ENCODE assay signal across 23 mouse cellular contexts in genomic region chr3:41233439-41233838, GRCm38 (mm10).
DNase-seq lines count a peak whose midpoint lies in the region; ATAC-seq and TF ChIP-seq lines count a peak whose summit lies in the region.
"Had no signal": no experiment of that assay in that cellular context is flagged by ENCODE, and none has a peak within 500 bp of the region (broad histone marks: within the 10 kb centered on the region; RNA-seq: fewer than 3 reads in every experiment).

No protein-coding gene starts in this region.

- no peak overlapping the region for H3K4me3 ChIP-seq in forebrain, embryonic 13.5 days
- no peak overlapping the region for H3K4me3 ChIP-seq in forebrain, embryonic 11.5 days (ENCODE audit: low read depth, low read length)
- H3K4me3 ChIP-seq in forebrain, postnatal 0 days (ENCODE audit: low read depth, low read length): no peak overlapping the region
- H3K4me3 ChIP-seq in forebrain, embryonic 12.5 days (replicated peaks): no peak overlapping the region
- no peak overlapping the region for H3K4me3 ChIP-seq in intestine, embryonic 14.5 days (ENCODE audit: low read depth, low read length)
- H3K4me3 ChIP-seq in intestine, embryonic 16.5 days (ENCODE audit: low read length): no peak overlapping the region
- H3K4me3 ChIP-seq: embryonic facial prominence, embryonic 12.5 days; embryonic facial prominence, embryonic 15.5 days; heart, embryonic 13.5 days; hindbrain, embryonic 12.5 days; hindbrain, embryonic 15.5 days; intestine, embryonic 15.5 days had no signal

- ATAC-seq in forebrain, embryonic 13.5 days: 0 out of 2 replicates have a peak, but pooled peaks have one; percentile 46
- ATAC-seq in forebrain, embryonic 11.5 days (replicated peaks; ENCODE audit: low FRiP score): no peak
- peak; percentile 82 for ATAC-seq in forebrain, postnatal 0 days
- ATAC-seq in forebrain, embryonic 12.5 days (ENCODE audit: low FRiP score): no peak
- ATAC-seq in intestine, embryonic 14.5 days (replicated peaks; ENCODE audit: low FRiP score, low TSS enrichment, low read depth): no peak
- no peak for ATAC-seq in intestine, embryonic 16.5 days
- ATAC-seq: activated CD4-positive, CD25-positive, alpha-beta regulatory T cell, adult 4 months; intestine, embryonic 15.5 days had no signal

- H3K27ac ChIP-seq in forebrain, embryonic 13.5 days: no peak overlapping the region
- H3K27ac ChIP-seq in forebrain, embryonic 11.5 days (ENCODE audit: low read depth, low read length): no peak overlapping the region
- no peak overlapping the region for H3K27ac ChIP-seq in forebrain, postnatal 0 days (ENCODE audit: low read depth, low read length)
- no peak overlapping the region for H3K27ac ChIP-seq in forebrain, embryonic 12.5 days
- no peak overlapping the region for H3K27ac ChIP-seq in intestine, embryonic 14.5 days (ENCODE audit: low read depth)
- no peak overlapping the region for H3K27ac ChIP-seq in intestine, embryonic 16.5 days (ENCODE audit: low read length)
- H3K27ac ChIP-seq: embryonic facial prominence, embryonic 12.5 days; embryonic facial prominence, embryonic 15.5 days; heart, embryonic 13.5 days; hindbrain, embryonic 12.5 days; hindbrain, embryonic 15.5 days; intestine, embryonic 15.5 days had no signal

- no peaks in the 10 kb centered on the region for H3K36me3 ChIP-seq in forebrain, embryonic 13.5 days (ENCODE audit: poor library complexity, severe bottlenecking)
- H3K36me3 ChIP-seq in forebrain, embryonic 11.5 days (ENCODE audit: control insufficient read depth, insufficient read depth, low read length): no peaks in the 10 kb centered on the region
- H3K36me3 ChIP-seq in forebrain, postnatal 0 days (ENCODE audit: insufficient read depth): no peaks in the 10 kb centered on the region
- no peaks in the 10 kb centered on the region for H3K36me3 ChIP-seq in forebrain, embryonic 12.5 days (replicated peaks)
- no peaks in the 10 kb centered on the region for H3K36me3 ChIP-seq in intestine, embryonic 14.5 days (ENCODE audit: control insufficient read depth, insufficient read depth, low read length)
- H3K36me3 ChIP-seq in intestine, embryonic 16.5 days (ENCODE audit: control insufficient read depth, insufficient read depth, low read length): no peaks in the 10 kb centered on the region
- H3K36me3 ChIP-seq: embryonic facial prominence, embryonic 12.5 days; embryonic facial prominence, embryonic 15.5 days; heart, embryonic 13.5 days; hindbrain, embryonic 12.5 days; hindbrain, embryonic 15.5 days; intestine, embryonic 15.5 days had no signal

- H3K4me2 ChIP-seq in forebrain, embryonic 13.5 days: no peak overlapping the region
- H3K4me2 ChIP-seq in forebrain, embryonic 11.5 days (ENCODE audit: low read depth, low read length, severe bottlenecking): no peak overlapping the region
- H3K4me2 ChIP-seq in forebrain, postnatal 0 days (ENCODE audit: low read depth): no peak overlapping the region
- no peak overlapping the region for H3K4me2 ChIP-seq in forebrain, embryonic 12.5 days
- H3K4me2 ChIP-seq in intestine, embryonic 14.5 days (ENCODE audit: low read length): no peak overlapping the region
- no peak overlapping the region for H3K4me2 ChIP-seq in intestine, embryonic 16.5 days (ENCODE audit: low read depth, low read length)
- H3K4me2 ChIP-seq: embryonic facial prominence, embryonic 12.5 days; embryonic facial prominence, embryonic 15.5 days; heart, embryonic 13.5 days; hindbrain, embryonic 12.5 days; hindbrain, embryonic 15.5 days; intestine, embryonic 15.5 days had no signal

- peaks cover 5% of the 10 kb centered on the region; the same call in 1 of the 2 replicates for H3K4me1 ChIP-seq in forebrain, embryonic 13.5 days
- H3K4me1 ChIP-seq in forebrain, embryonic 11.5 days (replicated peaks; ENCODE audit: control insufficient read depth, insufficient read depth, low read length): no peaks in the 10 kb centered on the region
- H3K4me1 ChIP-seq in forebrain, postnatal 0 days (ENCODE audit: insufficient read depth): 0 out of 2 replicates have a peak, but pooled peaks cover under 1% of the 10 kb centered on the region
- H3K4me1 ChIP-seq in forebrain, embryonic 12.5 days: peaks cover 4% of the 10 kb centered on the region; the same call in 1 of the 2 replicates
- no peaks in the 10 kb centered on the region; the same call in 1 of the 2 replicates for H3K4me1 ChIP-seq in intestine, embryonic 14.5 days (replicated peaks; ENCODE audit: control insufficient read depth, insufficient read depth, low read length)
- H3K4me1 ChIP-seq in intestine, embryonic 16.5 days (ENCODE audit: control insufficient read depth, insufficient read depth, low read length): peaks cover 7% of the 10 kb centered on the region
- H3K4me1 ChIP-seq: hindbrain, embryonic 12.5 days; intestine, embryonic 15.5 days had no signal

- DNase-seq in forebrain, embryonic 11.5 days (ENCODE audit: low spot score): no peak
- peak; percentile 54 for DNase-seq in forebrain, postnatal 0 days
- DNase-seq in intestine, embryonic 14.5 days (ENCODE audit: low spot score): peak; percentile 39
- peak; percentile 10 for DNase-seq in brain, adult 2 months (ENCODE audit: low read depth, low spot score)
- no peak for DNase-seq in layer of hippocampus, postnatal 25 days (ENCODE audit: extremely low spot score in 1 of 2, low spot score in 1 of 2)
- DNase-seq: adrenal gland, adult 8-10 months; adrenal gland, postnatal 25 days; cerebellum, adult 11 months; cerebellum, adult 2 months; cerebellum, adult 9-11 months; gastrocnemius, postnatal 10 days; gastrocnemius, postnatal 36 days; kidney, adult 18-20 months had no signal

- no peak overlapping the region for H3K9ac ChIP-seq in forebrain, embryonic 13.5 days
- no peak overlapping the region for H3K9ac ChIP-seq in forebrain, embryonic 11.5 days (ENCODE audit: low read length)
- no peak overlapping the region for H3K9ac ChIP-seq in forebrain, postnatal 0 days
- no peak overlapping the region for H3K9ac ChIP-seq in forebrain, embryonic 12.5 days
- no peak overlapping the region for H3K9ac ChIP-seq in intestine, embryonic 14.5 days (ENCODE audit: low read length)
- no peak overlapping the region for H3K9ac ChIP-seq in intestine, embryonic 16.5 days (ENCODE audit: low read depth, low read length)
- H3K9ac ChIP-seq: embryonic facial prominence, embryonic 12.5 days; embryonic facial prominence, embryonic 15.5 days; heart, embryonic 13.5 days; hindbrain, embryonic 12.5 days; hindbrain, embryonic 15.5 days; intestine, embryonic 15.5 days had no signal

- no peaks in the 10 kb centered on the region for H3K27me3 ChIP-seq in forebrain, embryonic 13.5 days
- no peaks in the 10 kb centered on the region for H3K27me3 ChIP-seq in forebrain, embryonic 11.5 days (ENCODE audit: control insufficient read depth, insufficient read depth, low read length)
- no peaks in the 10 kb centered on the region for H3K27me3 ChIP-seq in forebrain, postnatal 0 days (ENCODE audit: insufficient read depth, low read length)
- no peaks in the 10 kb centered on the region for H3K27me3 ChIP-seq in forebrain, embryonic 12.5 days
- no peaks in the 10 kb centered on the region for H3K27me3 ChIP-seq in intestine, embryonic 14.5 days (replicated peaks; ENCODE audit: control insufficient read depth, insufficient read depth, low read length)
- no peaks in the 10 kb centered on the region for H3K27me3 ChIP-seq in intestine, embryonic 16.5 days (replicated peaks; ENCODE audit: control insufficient read depth, insufficient read depth, low read length)
- H3K27me3 ChIP-seq: embryonic facial prominence, embryonic 15.5 days; heart, embryonic 13.5 days; hindbrain, embryonic 12.5 days; hindbrain, embryonic 15.5 days; intestine, embryonic 15.5 days had no signal

- no peak for TF ChIP-seq CTCF in forebrain, postnatal 0 days (IDR thresholded peaks at IDR 0.05; ENCODE audit: low read depth)

- no peaks in the 10 kb centered on the region for H3K9me3 ChIP-seq in forebrain, embryonic 13.5 days (replicated peaks)
- H3K9me3 ChIP-seq in forebrain, embryonic 11.5 days (ENCODE audit: control insufficient read depth, low read length): no peaks in the 10 kb centered on the region
- no peaks in the 10 kb centered on the region for H3K9me3 ChIP-seq in forebrain, postnatal 0 days (ENCODE audit: low read length)
- no peaks in the 10 kb centered on the region for H3K9me3 ChIP-seq in forebrain, embryonic 12.5 days
- no peaks in the 10 kb centered on the region for H3K9me3 ChIP-seq in intestine, embryonic 14.5 days (ENCODE audit: control insufficient read depth, low read length)
- H3K9me3 ChIP-seq in intestine, embryonic 16.5 days (ENCODE audit: control insufficient read depth, low read length): no peaks in the 10 kb centered on the region
- H3K9me3 ChIP-seq: embryonic facial prominence, embryonic 12.5 days; embryonic facial prominence, embryonic 15.5 days; heart, embryonic 13.5 days; hindbrain, embryonic 12.5 days; hindbrain, embryonic 15.5 days; intestine, embryonic 15.5 days had no signal

- WGBS in forebrain, embryonic 13.5 days: 69% methylated on average over 8 of the region's 8 CpGs
- 85% methylated on average over 8 of the region's 8 CpGs for WGBS in forebrain, embryonic 11.5 days
- WGBS in forebrain, postnatal 0 days: 57% methylated on average over 8 of the region's 8 CpGs
- WGBS in forebrain, embryonic 12.5 days: 70% methylated on average over 8 of the region's 8 CpGs
- WGBS in intestine, embryonic 14.5 days: 72% methylated on average over 8 of the region's 8 CpGs
- WGBS in intestine, embryonic 16.5 days: 80% methylated on average over 8 of the region's 8 CpGs

Comparison
In these comparisons a context has a peak if more than half of its experiments do, and no peak if none do; other contexts are left out.
1. ATAC-seq: peak in forebrain, embryonic 13.5 days (single experiment) and forebrain, postnatal 0 days (single experiment); none in forebrain, embryonic 11.5 days (single experiment), forebrain, embryonic 12.5 days (single experiment), intestine, embryonic 14.5 days (single experiment) and intestine, embryonic 16.5 days (single experiment).
2. DNase-seq: peak in forebrain, postnatal 0 days (single experiment), intestine, embryonic 14.5 days (single experiment) and brain, adult 2 months (single experiment); none in forebrain, embryonic 11.5 days (single experiment) and layer of hippocampus, postnatal 25 days (0 of 2).